Mouse (Mus musculus) midbrain, embryonic 13.5 days (tissue): ENCODE data around the gene Rack1. TPM values are rescaled to one million over a fixed set of nuclear protein-coding genes. Genes with fewer than 3 reads are reported as not detected.

Experiments used
- ATAC-seq: fragments of 200-750 bp; cut with Nextera tagmentation; 2 replicates; pipeline ENCODE4 v1.8.0; 2017; ENCODE audit warnings: mild to moderate bottlenecking, moderate TSS enrichment, moderate library complexity
- H3K27ac ChIP-seq: fragments of 300-500 bp; sonication (generic); 2 replicates; pipeline ENCODE4 v1.5.1; 2015; ENCODE audit warnings: inconsistent platforms, mild to moderate bottlenecking, moderate library complexity
- H3K27me3 ChIP-seq: fragments of 300-500 bp; sonication (generic); 2 replicates; pipeline ENCODE4 v1.6.1; 2015; ENCODE audit warnings: mild to moderate bottlenecking, inconsistent platforms
- H3K36me3 ChIP-seq: fragments of 300-500 bp; sonication (generic); 2 replicates; pipeline ENCODE4 v1.6.1; 2015; ENCODE audit warnings: mild to moderate bottlenecking, inconsistent platforms
- H3K4me1 ChIP-seq: fragments of 300-500 bp; sonication (generic); replicated peaks from 2 replicates; pipeline ENCODE4 v1.6.1; 2015; ENCODE audit warnings: inconsistent platforms
- H3K4me2 ChIP-seq: fragments of 300-500 bp; sonication (generic); replicated peaks from 2 replicates; pipeline ENCODE4 v1.6.1; 2015; ENCODE audit warnings: moderate library complexity, mild to moderate bottlenecking, inconsistent platforms
- H3K4me3 ChIP-seq: fragments of 300-500 bp; sonication (generic); replicated peaks from 2 replicates; pipeline ENCODE4 v1.5.1; 2015; ENCODE audit warnings: mild to moderate bottlenecking, inconsistent platforms
- H3K9ac ChIP-seq: fragments of 300-500 bp; sonication (generic); replicated peaks from 2 replicates; pipeline ENCODE4 v1.6.1; 2015; ENCODE audit warnings: mild to moderate bottlenecking, inconsistent platforms
- H3K9me3 ChIP-seq: fragments of 300-500 bp; sonication (generic); 2 replicates; pipeline ENCODE4 v1.6.1; 2016; ENCODE audit warnings: mild to moderate bottlenecking, inconsistent platforms
- WGBS: fragments of 180-500 bp; shearing (Covaris S2); methylation state at CpG from one replicate; pipeline ENCODE4 v1.1.7; 2015; 5-methylcytosine and 5-hydroxymethylcytosine counted together
- polyA plus RNA-seq: library from polyadenylated mRNA; unstranded; fragments of >200 nt; fragmentation: Nextera tagmentation; extraction: Ambion mirVana; gene quantifications from 2 replicates; pipeline ENCODE4 v1.2.1, GENCODE M21; 2015

Gene Rack1
- polyA plus RNA-seq, 1 experiment from 2014 or later = 472 TPM

GRCm38 (mm10) chr11:48851270-48851995, 51.3 kb downstream of the Rack1 start:
- Histone ChIP-seq H3K9me3 (no peaks in the 10 kb centered on the region), H3K36me3 (no peaks in the 10 kb centered on the region), H3K27ac (no peak overlapping the region), H3K4me2 (no peak overlapping the region), H3K4me1 (peaks cover 27% of the 10 kb centered on the region), H3K27me3 (peaks cover 14% of the 10 kb centered on the region), H3K4me3 (no peak overlapping the region), H3K9ac (no peak overlapping the region)
- 81% methylated on average over 4 of the region's 4 CpGs for WGBS
- ATAC-seq = no peak

- no peaks in the 10 kb centered on the region for H3K36me3 ChIP-seq
- peaks cover 14% of the 10 kb centered on the region for H3K27me3 ChIP-seq
- peak overlapping the region; percentile 93 for H3K4me2 ChIP-seq
- WGBS = 78% methylated on average over 4 of the region's 4 CpGs
- no peak overlapping the region for H3K27ac ChIP-seq
- ATAC-seq = no peak
- H3K9me3 ChIP-seq = no peaks in the 10 kb centered on the region
- H3K4me1 ChIP-seq = peaks cover 29% of the 10 kb centered on the region
- H3K4me3 ChIP-seq = peak overlapping the region; percentile 50
- H3K9ac ChIP-seq = no peak overlapping the region
Observed at GRCm38 (mm10) chr11:48852190-48852589, 52.1 kb downstream of the Rack1 start.

GRCm38 (mm10) chr11:48852624-48853473, 52.7 kb downstream of the Rack1 start:
- 9% methylated on average over 23 of the region's 23 CpGs for WGBS

GRCm38 (mm10) chr11:48853474-48854180, 53.5 kb downstream of the Rack1 start:
- H3K4me2 ChIP-seq = peak overlapping the region; percentile 93
- peaks cover 42% of the 10 kb centered on the region for H3K4me1 ChIP-seq
- peak overlapping the region; percentile 50 for H3K4me3 ChIP-seq
- under 1% methylated on average over 31 of the region's 31 CpGs for WGBS
- no peaks in the 10 kb centered on the region for H3K36me3 ChIP-seq
- peak; percentile 70 for ATAC-seq
- H3K9me3 ChIP-seq = no peaks in the 10 kb centered on the region
- no peak overlapping the region for H3K27ac ChIP-seq
- H3K27me3 ChIP-seq = peaks cover 10% of the 10 kb centered on the region
- H3K9ac ChIP-seq = peak overlapping the region; percentile 62

More at GRCm38 (mm10) chr11:48852624-48853473, 52.7 kb downstream of the Rack1 start:
- peak overlapping the region; percentile 62 for H3K9ac ChIP-seq
- ATAC-seq = peak; percentile 48
- no peaks in the 10 kb centered on the region for H3K9me3 ChIP-seq
- H3K27ac ChIP-seq = no peak overlapping the region
- H3K27me3 ChIP-seq = peaks cover 14% of the 10 kb centered on the region
- H3K4me1 ChIP-seq = peaks cover 34% of the 10 kb centered on the region
- peak overlapping the region; percentile 50 for H3K4me3 ChIP-seq
- peak overlapping the region; percentile 93 for H3K4me2 ChIP-seq
- no peaks in the 10 kb centered on the region for H3K36me3 ChIP-seq

Other genes with a start within 250 kb of the Rack1 start
- gene Trim41, start 17.0 kb downstream of the Rack1 start, polyA plus RNA-seq = 6.9 and 7.0 TPM in 2 replicates
- 0.89 and 1.0 TPM in 2 replicates for gene Trim7, start 25.8 kb downstream of the Rack1 start, polyA plus RNA-seq
- gene Gm12184, start 26.3 kb downstream of the Rack1 start, polyA plus RNA-seq = 3.4 and 3.6 TPM in 2 replicates
- gene Irgm1, start 71.4 kb downstream of the Rack1 start, polyA plus RNA-seq = 1.8 and 1.9 TPM in 2 replicates
- gene Gm5431, start 101.9 kb downstream of the Rack1 start, polyA plus RNA-seq = 0.17 and 0.21 TPM in 2 replicates
- gene Psme2b, start 145.9 kb downstream of the Rack1 start, polyA plus RNA-seq = 2.4 and 2.7 TPM in 2 replicates
- not detected in 2 replicates for gene Olfr56, start 178.6 kb downstream of the Rack1 start, polyA plus RNA-seq
- gene 9930111J21Rik1, start 179.1 kb downstream of the Rack1 start, polyA plus RNA-seq = 0.24 and 0.31 TPM in 2 replicates
- gene Gm12185, start 191.9 kb downstream of the Rack1 start, polyA plus RNA-seq = not detected in 2 replicates
- gene Tgtp1, start 193.8 kb downstream of the Rack1 start, polyA plus RNA-seq = not detected in 2 replicates